Mouse (Mus musculus): ENCODE measurements around the gene Soat2. TPM values are rescaled to one million over a fixed set of nuclear protein-coding genes. Genes with fewer than 3 reads are reported as not detected.

The Soat2 gene
- total and polyA plus RNA-seq, 3 experiments: 0.28 to 10.4 (median 0.56) TPM

- H3K36me3 ChIP-seq (replicated peaks in 1 of 2; ENCODE audit: control insufficient read depth in 1 of 2, insufficient read depth in 1 of 2, low read length in 1 of 2): peaks cover 54 to 71% of the 10 kb centered on the region in 2 experiments
- in situ Hi-C loops (cut with MboI; ENCODE audit: low pct_ligation_motif_present, low pct_unique_long_range_greater_than_20kb, low sequenced_read_pairs): no loop called here
- peak overlapping the region; percentile 60 for H3K4me2 ChIP-seq (ENCODE audit: insufficient read depth, low read depth, poor library complexity, severe bottlenecking)
These were observed 57.8 kb downstream of the Soat2 start for GRCm38 (mm10) chr15:102208092-102208561.

GRCm38 (mm10) chr15:102209114-102209513 lies 58.8 kb downstream of the Soat2 start:
- dilution Hi-C loops (cut with MboI; ENCODE audit: extremely low pct_ligation_motif_present, extremely low pct_unique_long_range_greater_than_20kb, low sequenced_read_pairs) (no loop called here), in situ Hi-C loops (cut with MboI; ENCODE audit: low pct_ligation_motif_present, low pct_unique_long_range_greater_than_20kb, low sequenced_read_pairs) (no loop called here)
- Histone ChIP-seq H3K4me2 (ENCODE audit: insufficient read depth, low read depth, poor library complexity, severe bottlenecking) (no peak overlapping the region), H3K9me3 (replicated peaks; ENCODE audit: low read length) (no peaks in the 10 kb centered on the region), H3K79me2 (replicated peaks; ENCODE audit: control insufficient read depth, extremely low read depth, insufficient read depth, poor library complexity, severe bottlenecking) (0 out of 2 replicates have a peak, but pooled peaks cover 4% of the 10 kb centered on the region), H3K27ac (ENCODE audit: insufficient read depth, low read depth) (no peak overlapping the region), H3K27me3 (replicated peaks) (no peaks in the 10 kb centered on the region), H3K4me3 (replicated peaks in 1 of 3; ENCODE audit: low read depth in 2 of 3, low read length in 2 of 3, poor library complexity in 1 of 3) (no peak overlapping the region), H3K9ac (ENCODE audit: insufficient read depth, low read depth) (no peak overlapping the region), H3K4me1 (ENCODE audit: control insufficient read depth in 1 of 2, insufficient read depth in 2 of 2) (peaks cover 23 to 71% of the 10 kb centered on the region in 2 experiments), H3K36me3 (replicated peaks in 1 of 2; ENCODE audit: control insufficient read depth in 1 of 2, insufficient read depth in 1 of 2, low read length in 1 of 2) (peaks cover 58 to 81% of the 10 kb centered on the region in 2 experiments)
- TF ChIP-seq RAD21 (IDR thresholded peaks at IDR 0.05; ENCODE audit: low read depth, low read length): no peak
- no peak for TF ChIP-seq USF1 (IDR thresholded peaks at IDR 0.05; ENCODE audit: low read depth, low read length)
- no peak for TF ChIP-seq ZNF384 (IDR thresholded peaks at IDR 0.05; ENCODE audit: low read depth, low read length)
- TF ChIP-seq TBP (conservative IDR thresholded peaks at IDR 0.05; ENCODE audit: low read depth, low read length): no peak
- peak; percentile 35; the same call in 1 of the 2 replicates for TF ChIP-seq ETS1 (conservative IDR thresholded peaks at IDR 0.05; ENCODE audit: low read depth, low read length)
- TF ChIP-seq CHD2 (IDR thresholded peaks at IDR 0.05; ENCODE audit: low read length): 0 out of 2 replicates have a peak, but pooled peaks have one; percentile 20
- no peak for TF ChIP-seq ZC3H11A (IDR thresholded peaks at IDR 0.05; ENCODE audit: low read depth, low read length)
- peak; percentile 29; the same call in 1 of the 2 replicates for TF ChIP-seq BHLHE40 (IDR thresholded peaks at IDR 0.05; ENCODE audit: low read depth, low read length)
- no peak for TF ChIP-seq CHD1 (IDR thresholded peaks at IDR 0.05; ENCODE audit: low read depth, low read length)
- TF ChIP-seq MYC (IDR thresholded peaks at IDR 0.05; ENCODE audit: low read depth, low read length): no peak
- TF ChIP-seq KAT2A (IDR thresholded peaks at IDR 0.05; ENCODE audit: insufficient replicate concordance, low read length): no peak
- peak; percentile 55 for DNase-seq (ENCODE audit: extremely low read depth)

More at GRCm38 (mm10) chr15:102208092-102208561, 57.8 kb downstream of the Soat2 start:
- peak; percentile 72 for TF ChIP-seq MXI1 (IDR thresholded peaks at IDR 0.05; ENCODE audit: low read depth, low read length)
- peak; percentile 59 for TF ChIP-seq IRF4 (IDR thresholded peaks at IDR 0.05; ENCODE audit: low read depth, low read length)
- no peak for TF ChIP-seq RAD21 (IDR thresholded peaks at IDR 0.05; ENCODE audit: low read depth, low read length)
- TF ChIP-seq MYC (IDR thresholded peaks at IDR 0.05; ENCODE audit: low read depth, low read length): peak; percentile 63
- peak; percentile 73 for TF ChIP-seq MEF2A (IDR thresholded peaks at IDR 0.05; ENCODE audit: borderline replicate concordance, low read depth, low read length)
- TF ChIP-seq MAX (IDR thresholded peaks at IDR 0.05; ENCODE audit: low read length): peak; percentile 69
- no peak for TF ChIP-seq PAX5 (IDR thresholded peaks at IDR 0.05; ENCODE audit: low read length)
- TF ChIP-seq ZKSCAN1 (IDR thresholded peaks at IDR 0.05; ENCODE audit: borderline replicate concordance, low read depth, low read length): no peak
- no peak for TF ChIP-seq POLR2AphosphoS2 (IDR thresholded peaks at IDR 0.05; ENCODE audit: low read depth, low read length)
- 0 out of 2 replicates have a peak, but pooled peaks have one; percentile 22 for TF ChIP-seq HCFC1 (IDR thresholded peaks at IDR 0.05; ENCODE audit: low read depth, low read length)
- peak; percentile 89 for TF ChIP-seq ETS1 (conservative IDR thresholded peaks at IDR 0.05; ENCODE audit: low read depth, low read length)
- TF ChIP-seq NELFE (IDR thresholded peaks at IDR 0.05; ENCODE audit: low read depth, low read length): no peak
- no peak for TF ChIP-seq GABPA (IDR thresholded peaks at IDR 0.05; ENCODE audit: insufficient replicate concordance, low read depth, low read length)
- 0 out of 2 replicates have a peak, but pooled peaks have one; percentile 52 for TF ChIP-seq MAFK (IDR thresholded peaks at IDR 0.05; ENCODE audit: insufficient replicate concordance, low read length)
- no peak for TF ChIP-seq CHD1 (IDR thresholded peaks at IDR 0.05; ENCODE audit: low read depth, low read length)
- peak; percentile 40; the same call in 1 of the 2 replicates for TF ChIP-seq ELF1 (IDR thresholded peaks at IDR 0.05; ENCODE audit: low read depth, low read length)
- TF ChIP-seq SMC3 (IDR thresholded peaks at IDR 0.05; ENCODE audit: low read depth, low read length): no peak
- no peak for TF ChIP-seq E2F4 (IDR thresholded peaks at IDR 0.05; ENCODE audit: insufficient replicate concordance, low read depth, low read length)
- TF ChIP-seq TCF12 (IDR thresholded peaks at IDR 0.05; ENCODE audit: low read depth, low read length): peak; percentile 77
- peak; percentile 44 for TF ChIP-seq JUND (conservative IDR thresholded peaks at IDR 0.05; ENCODE audit: low read depth, low read length)
- TF ChIP-seq UBTF (IDR thresholded peaks at IDR 0.05; ENCODE audit: low read depth, low read length): peak; percentile 81; the same call in 1 of the 2 replicates
- TF ChIP-seq CTCF (conservative IDR thresholded peaks at IDR 0.05 in 1 of 2, IDR thresholded peaks at IDR 0.05 in 1 of 2; ENCODE audit: low read depth in 2 of 2, low read length in 2 of 2): no peak
- peak; percentile 67; the same call in 1 of the 2 replicates for TF ChIP-seq TBP (conservative IDR thresholded peaks at IDR 0.05; ENCODE audit: low read depth, low read length)
- peak; percentile 88 for TF ChIP-seq EP300 (IDR thresholded peaks at IDR 0.05; ENCODE audit: low read length)
- TF ChIP-seq POLR2A (IDR thresholded peaks at IDR 0.05; ENCODE audit: low read depth, low read length): no peak
- 0 out of 2 replicates have a peak, but pooled peaks have one; percentile 65 for TF ChIP-seq MAZ (IDR thresholded peaks at IDR 0.05; ENCODE audit: low read depth, low read length)
- TF ChIP-seq USF1 (IDR thresholded peaks at IDR 0.05; ENCODE audit: low read depth, low read length): no peak
- peak; percentile 59; the same call in 1 of the 2 replicates for TF ChIP-seq CHD2 (IDR thresholded peaks at IDR 0.05; ENCODE audit: low read length)
- no peak for TF ChIP-seq ZNF384 (IDR thresholded peaks at IDR 0.05; ENCODE audit: low read depth, low read length)
- TF ChIP-seq BHLHE40 (IDR thresholded peaks at IDR 0.05; ENCODE audit: low read depth, low read length): peak; percentile 98
- TF ChIP-seq KAT2A (IDR thresholded peaks at IDR 0.05; ENCODE audit: insufficient replicate concordance, low read length): no peak
- no peak for TF ChIP-seq ZMIZ1 (IDR thresholded peaks at IDR 0.05; ENCODE audit: low read depth, low read length)
- TF ChIP-seq RCOR1 (conservative IDR thresholded peaks at IDR 0.05; ENCODE audit: low read depth, low read length): peak; percentile 76
- peak; percentile 87 for TF ChIP-seq SIN3A (IDR thresholded peaks at IDR 0.05; ENCODE audit: low read length)
- TF ChIP-seq USF2 (conservative IDR thresholded peaks at IDR 0.05; ENCODE audit: low read depth, low read length): no peak
- no peak for TF ChIP-seq JUN (IDR thresholded peaks at IDR 0.05; ENCODE audit: insufficient read depth, low read depth, low read length)
- no peak for TF ChIP-seq NRF1 (IDR thresholded peaks at IDR 0.05; ENCODE audit: low read depth, low read length)
- TF ChIP-seq ZC3H11A (IDR thresholded peaks at IDR 0.05; ENCODE audit: low read depth, low read length): no peak
- Histone ChIP-seq H3K4me1 (ENCODE audit: control insufficient read depth in 1 of 2, insufficient read depth in 2 of 2) (peaks cover 22 to 61% of the 10 kb centered on the region in 2 experiments), H3K9ac (ENCODE audit: insufficient read depth, low read depth) (no peak overlapping the region), H3K4me3 (replicated peaks in 1 of 3; ENCODE audit: low read depth in 2 of 3, low read length in 2 of 3, poor library complexity in 1 of 3) (peak overlapping the region in 1 of 3 experiments; percentile 2), H3K79me2 (replicated peaks; ENCODE audit: control insufficient read depth, extremely low read depth, insufficient read depth, poor library complexity, severe bottlenecking) (0 out of 2 replicates have a peak, but pooled peaks cover 4% of the 10 kb centered on the region), H3K27me3 (replicated peaks) (no peaks in the 10 kb centered on the region), H3K27ac (ENCODE audit: insufficient read depth, low read depth) (peak overlapping the region; percentile 53; the same call in 1 of the 2 replicates), H3K9me3 (replicated peaks; ENCODE audit: low read length) (no peaks in the 10 kb centered on the region)
- dilution Hi-C loops (cut with MboI; ENCODE audit: extremely low pct_ligation_motif_present, extremely low pct_unique_long_range_greater_than_20kb, low sequenced_read_pairs): no loop called here
- DNase-seq (ENCODE audit: extremely low read depth): peak; percentile 78

Measured in CH12.LX (cell line).